Mouse (Mus musculus) left cerebral cortex, postnatal 25 days (tissue): ENCODE measurements around the gene Cfp. TPM values are rescaled to one million over a fixed set of nuclear protein-coding genes. Genes with fewer than 3 reads are reported as not detected.

Experiments
- total RNA-seq, 2 experiments: library from RNA; stranded (reverse); gene quantifications; 2 replicates each; pipeline ENCODE4 v1.2.3; 2021

Gene Cfp
- total RNA-seq, 2 experiments from 2014 or later: 10.3 to 15.0 TPM

Other genes with a start within 250 kb of the Cfp start
- 100 to 1,000 TPM; 282 to 311 TPM for gene Cdk16, start 243.6 kb downstream of the Cfp start, total RNA-seq
- gene Usp11, start 227.6 kb downstream of the Cfp start, total RNA-seq: 100 to 1,000 TPM in 1 of 2 experiments, 10 to 100 TPM in 1; 99.6 to 110 TPM
- gene Araf, start 133.7 kb downstream of the Cfp start, total RNA-seq: 100 to 1,000 TPM; 183 to 190 TPM
- gene Timp1, start 61.4 kb downstream of the Cfp start, total RNA-seq: under 1 TPM; 0.55 to 0.60 TPM
- 100 to 1,000 TPM; 552 to 567 TPM for gene Syn1, start 10.6 kb downstream of the Cfp start, total RNA-seq
- 10 to 100 TPM; 54.5 to 59.2 TPM for gene Elk1, start 19.1 kb upstream of the Cfp start, total RNA-seq
- 10 to 100 TPM; 11.9 to 13.3 TPM for gene Uxt, start 30.5 kb upstream of the Cfp start, total RNA-seq
- 10 to 100 TPM in 1 of 2 experiments, 1 to 10 TPM in 1; 9.0 to 10.5 TPM for gene Zfp182, start 130.8 kb upstream of the Cfp start, total RNA-seq
- not detected for gene Spaca5, start 136.9 kb upstream of the Cfp start, total RNA-seq
- gene Zfp300, start 158.0 kb upstream of the Cfp start, total RNA-seq: 1 to 10 TPM; 3.5 to 3.6 TPM
- not detected for gene Ssxa1, start 184.3 kb upstream of the Cfp start, total RNA-seq
- not detected for gene Gm21876, start 244.1 kb upstream of the Cfp start, total RNA-seq